In the genomic region with DNA sequence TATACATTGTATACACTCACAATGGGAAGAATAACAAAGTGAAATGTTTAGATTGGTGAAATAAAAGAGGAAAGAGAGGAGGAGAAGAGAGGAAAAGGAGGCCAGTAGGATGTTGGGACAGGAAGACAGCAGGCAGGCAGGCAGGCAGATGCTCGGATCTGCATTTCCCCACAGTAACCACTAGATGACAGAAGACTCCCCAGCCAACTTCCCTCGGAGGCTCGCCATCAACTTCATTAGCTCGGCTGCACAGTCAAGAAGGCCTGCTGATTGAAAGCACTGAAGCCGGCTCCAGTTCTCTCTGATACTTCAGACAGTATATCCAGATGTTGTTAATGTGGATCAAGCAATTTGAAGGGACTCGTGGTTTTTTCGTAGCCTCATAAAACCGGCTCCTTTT, we compare ENCODE assay signal across 9 mouse cellular contexts. TPM values are rescaled to one million over a fixed set of nuclear protein-coding genes. Genes with fewer than 3 reads are reported as not detected.
DNase-seq lines count a peak whose midpoint lies in the region; ATAC-seq lines count a peak whose summit lies in the region.
"Had no signal": no experiment of that assay in that cellular context is flagged by ENCODE, and none has a peak within 500 bp of the region (broad histone marks: within the 10 kb centered on the region; RNA-seq: fewer than 3 reads in every experiment).

No protein-coding gene starts in this region.

- H3K27me3 ChIP-seq in heart, embryonic 10.5 days (ENCODE audit: insufficient read depth, poor library complexity, severe bottlenecking), result no peaks in the 10 kb centered on the region

- H3K27ac ChIP-seq in heart, embryonic 10.5 days, result no peak overlapping the region

- no peaks in the 10 kb centered on the region for H3K9me3 ChIP-seq in heart, embryonic 10.5 days

- DNase-seq in heart, adult 18-20 months, result peak; percentile 65 to 67
- no peak for DNase-seq in heart, embryonic 10.5 days (ENCODE audit: low spot score)
- DNase-seq in B cell, adult 2 months, result peak; percentile 25 to 45
- peak; percentile 46 for DNase-seq in adrenal gland, postnatal 25 days
- DNase-seq in gastrocnemius, postnatal 10 days, result peak; percentile 57
- DNase-seq in layer of hippocampus, adult 9-11 months, result peak; percentile 62
- DNase-seq in mesoderm, embryonic 11.5 days (ENCODE audit: low read depth, low spot score), result peak; percentile 65

- 19% methylated on average over 8 of the region's 8 CpGs for WGBS in heart, embryonic 10.5 days

- peaks cover 4% of the 10 kb centered on the region for H3K36me3 ChIP-seq in heart, embryonic 10.5 days

- no peak overlapping the region for H3K4me3 ChIP-seq in heart, embryonic 10.5 days

- ATAC-seq in monocyte, adult 5-6 weeks (replicated peaks; ENCODE audit: insufficient number of reproducible peaks, low FRiP score, low TSS enrichment, poor library complexity, severe bottlenecking), result no peak; the same call in 1 of the 2 replicates

- H3K4me1 ChIP-seq in heart, embryonic 10.5 days, result peaks cover 14% of the 10 kb centered on the region

RNA-seq across cellular contexts. Expression of a gene that starts 3.5 kb away (rescaled TPM):
- total RNA-seq in heart, adult 18-20 months (2021), result 1 to 10 TPM; 2.3 to 2.5 TPM
- polyA plus RNA-seq in heart, embryonic 10.5 days (2016; fragmentation: Nextera tagmentation; extraction: Ambion mirVana), result 9.3 and 12.2 TPM in 2 replicates
- total RNA-seq in adrenal gland, postnatal 25 days (2021), result 5.3 and 6.3 TPM in 2 replicates
- total RNA-seq in gastrocnemius, postnatal 10 days (2021), result 1 to 10 TPM; 2.8 to 3.9 TPM
- not detected in 3 replicates for total RNA-seq in monocyte, adult 5-6 weeks (2017)
- total RNA-seq: neutrophil, adult 5-6 weeks had no signal

RNA-seq across cellular contexts. Expression of a gene that starts 8.6 kb away (rescaled TPM):
- not detected for total RNA-seq in heart, adult 18-20 months (2021)
- 0.07 and 0.39 TPM in 2 replicates for polyA plus RNA-seq in heart, embryonic 10.5 days (2016; fragmentation: Nextera tagmentation; extraction: Ambion mirVana)
- 0.15 TPM in 1 of 2 replicates, not detected in the other for total RNA-seq in adrenal gland, postnatal 25 days (2021)
- 1 to 10 TPM in 1 of 2 experiments, under 1 TPM in 1; 0.14 to 1.3 TPM for total RNA-seq in gastrocnemius, postnatal 10 days (2021)
- 0.19 TPM in 1 of 3 replicates, not detected in the others for total RNA-seq in monocyte, adult 5-6 weeks (2017)
- total RNA-seq: neutrophil, adult 5-6 weeks had no signal

RNA-seq across cellular contexts. Expression of a gene that starts 23.0 kb away (rescaled TPM):
- not detected for total RNA-seq in heart, adult 18-20 months (2021)
- polyA plus RNA-seq in heart, embryonic 10.5 days (2016; fragmentation: Nextera tagmentation; extraction: Ambion mirVana), result 0.23 and 0.60 TPM in 2 replicates
- not detected in 2 replicates for total RNA-seq in adrenal gland, postnatal 25 days (2021)
- under 1 TPM in 1 of 2 experiments, not detected in 1; 0.23 TPM for total RNA-seq in gastrocnemius, postnatal 10 days (2021)
- not detected in 3 replicates for total RNA-seq in monocyte, adult 5-6 weeks (2017)
- total RNA-seq: neutrophil, adult 5-6 weeks had no signal
